Mouse (Mus musculus): ENCODE measurements at regions not wholly inside any gene's neighbourhood (a gene's known extent, or its start where the extent isn't known, plus 50 kb on each side); places are given as distances from the start of the nearest gene placed in this dataset.

DNA sequence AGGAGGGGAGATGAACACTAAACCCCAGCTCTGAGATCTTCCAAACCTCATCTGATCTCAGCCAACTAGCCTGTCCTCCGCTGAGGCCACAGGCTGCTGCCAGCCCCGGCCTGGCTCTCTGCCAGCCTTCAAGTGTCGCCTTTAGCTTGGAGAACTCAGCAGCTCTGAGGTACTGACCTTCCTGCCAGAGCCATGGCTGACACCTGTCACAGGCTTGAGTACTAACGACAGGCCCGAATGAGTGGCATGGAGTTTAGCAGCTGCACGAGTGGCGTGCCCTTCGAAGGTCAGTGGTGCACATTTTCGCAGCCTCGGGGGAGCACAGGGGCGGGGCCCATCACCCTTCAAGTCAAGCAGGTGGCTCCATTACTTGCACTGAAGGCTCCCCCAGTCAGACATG is 85.2 kb upstream of the Zfp703 start:
- TF ChIP-seq CTCF (IDR thresholded peaks at IDR 0.05; ENCODE audit: low read depth, low read length), result no peak
- no peak for TF ChIP-seq EP300 (IDR thresholded peaks at IDR 0.05; ENCODE audit: insufficient read depth, low read depth, low read length)
- no peak for TF ChIP-seq POLR2A (IDR thresholded peaks at IDR 0.05; ENCODE audit: insufficient read depth, low read length)
